Mouse (Mus musculus) CH12.LX (cell line): ENCODE data around the gene Lzts2.

ENCODE experiments used
- CTCF ChIP-seq, 2 experiments: IDR thresholded peaks in 1 of 2; conservative IDR thresholded peaks in 1 of 2; 2 replicates each; pipeline ENCODE4 v1.5.1; 2011 to 2012; ENCODE audit warnings: low read depth in 2 of 2, low read length in 2 of 2, improper control_type of control experiment in 1 of 2, inconsistent platforms in 1 of 2, mild to moderate bottlenecking in 1 of 2, moderate library complexity in 1 of 2
- SIN3A ChIP-seq: IDR thresholded peaks from 2 replicates; pipeline ENCODE4 v1.6.1; 2012; ENCODE audit warnings: low read length, improper control_type of control experiment, inconsistent platforms

DNA sequence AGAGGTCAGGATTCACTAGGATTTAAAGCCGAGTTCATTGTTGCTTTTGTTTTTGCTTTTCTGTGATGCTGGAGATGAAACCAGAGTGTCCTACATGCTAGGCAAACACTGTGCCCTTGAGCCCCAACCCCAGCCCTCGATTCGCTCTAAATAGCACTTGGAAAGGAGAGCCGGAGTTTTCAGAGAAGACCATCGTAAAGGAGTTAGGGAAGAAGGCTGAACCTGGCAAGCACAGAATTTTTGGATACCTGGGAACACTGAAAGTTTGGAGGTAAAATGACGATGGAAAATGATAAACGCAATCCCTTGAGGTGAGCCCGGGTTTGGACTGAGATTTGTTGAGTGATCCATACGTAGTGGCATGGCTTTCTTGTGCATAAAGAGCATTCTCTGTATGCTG is 25.9 kb upstream of the Lzts2 start:
- no peak for TF ChIP-seq CTCF (conservative IDR thresholded peaks at IDR 0.05 in 1 of 2, IDR thresholded peaks at IDR 0.05 in 1 of 2; ENCODE audit: low read depth in 2 of 2, low read length in 2 of 2)
- TF ChIP-seq SIN3A: no peak
